Mouse (Mus musculus) heart, adult 11 months (tissue): ENCODE data around the gene Samd13.

Source experiments
- DNase-seq: peaks from one replicate; pipeline ENCODE4 v3.0.0; 2022

The Samd13 gene

GRCm38 (mm10) chr3:146661907-146662306, 23.5 kb downstream of the Samd13 start:
- DNase-seq: peak; percentile 51

- DNase-seq: peak; percentile 79
Observed at GRCm38 (mm10) chr3:146661001-146661400, 24.4 kb downstream of the Samd13 start.

GRCm38 (mm10) chr3:146659321-146659720, 26.1 kb downstream of the Samd13 start:
- peak; percentile 86 for DNase-seq

GRCm38 (mm10) chr3:146658061-146658639, 27.2 kb downstream of the Samd13 start:
- peak; percentile 79 for DNase-seq

- DNase-seq: peak; percentile 86
Observed at GRCm38 (mm10) chr3:146657433-146657832, 28.0 kb downstream of the Samd13 start.

- peak; percentile 79 for DNase-seq
Observed at GRCm38 (mm10) chr3:146655111-146655577, 30.2 kb downstream of the Samd13 start.

GRCm38 (mm10) chr3:146653692-146654091, 31.7 kb downstream of the Samd13 start:
- peak; percentile 84 for DNase-seq

GRCm38 (mm10) chr3:146652431-146652830, 33.0 kb downstream of the Samd13 start:
- DNase-seq: peak; percentile 51

GRCm38 (mm10) chr3:146651217-146651616, 34.2 kb downstream of the Samd13 start, which contains the start of gene 4930503B20Rik:
4930503B20Rik (minus strand) TSS chr3:146651317.
- DNase-seq: peak; percentile 19

- peak; percentile 50 for DNase-seq
Observed at GRCm38 (mm10) chr3:146650716-146651115, 34.7 kb downstream of the Samd13 start.

GRCm38 (mm10) chr3:146649311-146649894, 36.0 kb downstream of the Samd13 start:
- no peak for DNase-seq

GRCm38 (mm10) chr3:146641818-146642427, 43.5 kb downstream of the Samd13 start:
- no peak for DNase-seq

GRCm38 (mm10) chr3:146632506-146632905, 52.9 kb downstream of the Samd13 start:
- DNase-seq: peak; percentile 59

GRCm38 (mm10) chr3:146628227-146628982, 57.0 kb downstream of the Samd13 start:
- peak; percentile 49 for DNase-seq

GRCm38 (mm10) chr3:146625766-146626165, 59.6 kb downstream of the Samd13 start:
- peak; percentile 64 for DNase-seq

- no peak for DNase-seq
Observed at GRCm38 (mm10) chr3:146621966-146622365, 63.4 kb downstream of the Samd13 start.

GRCm38 (mm10) chr3:146620555-146621249, 64.7 kb downstream of the Samd13 start:
- DNase-seq: peak; percentile 83

- peak; percentile 29 for DNase-seq
Observed at GRCm38 (mm10) chr3:146620101-146620500, 65.3 kb downstream of the Samd13 start.

- peak; percentile 28 for DNase-seq
Observed at GRCm38 (mm10) chr3:146618357-146618756, 67.0 kb downstream of the Samd13 start.

- peak; percentile 67 for DNase-seq
Observed at GRCm38 (mm10) chr3:146617946-146618345, 67.4 kb downstream of the Samd13 start.

GRCm38 (mm10) chr3:146616533-146617283, 68.7 kb downstream of the Samd13 start:
- peak; percentile 83 for DNase-seq

GRCm38 (mm10) chr3:146615496-146615895, 69.9 kb downstream of the Samd13 start, which contains the start of gene Dnase2b:
Dnase2b (minus strand) TSS chr3:146615596.
- DNase-seq: no peak
